Mouse (Mus musculus): Measurements from ENCODE around the gene Dcun1d3. TPM values are rescaled to one million over a fixed set of nuclear protein-coding genes. Genes with fewer than 3 reads are reported as not detected.

The Dcun1d3 gene
- polyA plus RNA-seq, 1 experiment from 2014 or later: 18.2 TPM

- WGBS: 96% methylated on average over 2 of the region's 2 CpGs
- Histone ChIP-seq H3K4me2 (replicated peaks) (no peak overlapping the region), H3K9ac (replicated peaks) (no peak overlapping the region), H3K27me3 (no peaks in the 10 kb centered on the region), H3K36me3 (no peaks in the 10 kb centered on the region), H3K27ac (replicated peaks) (no peak overlapping the region), H3K4me1 (no peaks in the 10 kb centered on the region), H3K9me3 (no peaks in the 10 kb centered on the region), H3K4me3 (no peak overlapping the region)
- no peak for ATAC-seq (replicated peaks)
Measured at GRCm38 (mm10) chr7:119847396-119847795, 48.7 kb downstream of the Dcun1d3 start.

DNA sequence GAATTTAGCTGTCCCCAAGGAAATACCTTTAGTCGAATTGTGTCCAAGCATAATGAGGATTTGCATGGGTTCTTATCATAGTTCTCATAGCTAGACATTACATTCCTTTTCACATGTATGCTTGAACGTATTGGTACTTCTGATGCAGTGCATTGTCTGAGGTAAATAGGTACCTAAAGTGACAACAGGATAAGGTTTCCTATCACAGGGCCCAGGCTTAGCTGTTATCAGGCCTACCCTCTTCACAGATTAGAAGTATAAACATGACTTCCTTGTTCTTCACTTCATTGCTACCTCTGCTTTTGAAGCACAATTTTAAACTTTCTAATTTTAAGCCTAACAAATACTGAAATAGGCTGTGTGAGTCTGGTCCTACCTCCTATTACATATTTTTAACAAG lies 50.6 kb downstream of the Dcun1d3 start:
- no peak overlapping the region for H3K27ac ChIP-seq (replicated peaks)
- H3K9me3 ChIP-seq: no peaks in the 10 kb centered on the region
- H3K36me3 ChIP-seq: no peaks in the 10 kb centered on the region
- no peak overlapping the region for H3K4me3 ChIP-seq
- no peak overlapping the region for H3K9ac ChIP-seq (replicated peaks)
- no peak for ATAC-seq (replicated peaks)
- 90% methylated on average over 2 of the region's 2 CpGs for WGBS
- H3K4me1 ChIP-seq: no peaks in the 10 kb centered on the region
- H3K27me3 ChIP-seq: no peaks in the 10 kb centered on the region
- H3K4me2 ChIP-seq (replicated peaks): no peak overlapping the region

DNA sequence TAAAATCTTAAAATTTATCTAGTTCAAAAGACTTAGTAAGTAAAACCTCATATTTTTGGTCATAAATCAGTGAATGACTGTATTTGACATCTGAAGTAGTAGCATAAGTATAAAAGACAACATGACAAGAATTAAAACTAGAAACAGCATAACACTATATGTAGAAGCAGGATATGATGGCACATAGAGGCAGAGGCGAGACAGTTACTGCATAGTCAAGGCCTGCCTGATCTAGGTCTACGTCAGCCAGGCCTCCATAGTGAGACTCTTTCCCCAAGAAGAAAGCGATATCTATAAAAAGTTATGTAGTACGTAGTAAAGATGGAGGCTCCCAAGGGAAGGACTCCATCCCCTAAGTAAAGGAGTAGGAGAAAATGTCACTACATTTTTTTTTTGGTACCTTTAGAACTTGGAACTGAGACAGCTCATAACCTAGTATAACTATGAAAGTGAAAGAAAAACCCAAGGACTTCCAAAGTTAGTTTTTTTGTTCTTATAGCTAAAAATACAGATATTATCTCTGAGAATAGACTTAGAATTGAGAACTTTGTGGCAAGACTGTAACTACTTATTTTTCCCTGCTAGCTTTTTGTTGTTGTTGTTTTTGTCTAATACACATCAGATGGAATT lies 54.2 kb downstream of the Dcun1d3 start:
- no peak overlapping the region for H3K4me3 ChIP-seq
- no peaks in the 10 kb centered on the region for H3K36me3 ChIP-seq
- no peaks in the 10 kb centered on the region for H3K27me3 ChIP-seq
- ATAC-seq (replicated peaks): no peak
- H3K27ac ChIP-seq (replicated peaks): no peak overlapping the region
- H3K4me1 ChIP-seq: no peaks in the 10 kb centered on the region
- H3K9me3 ChIP-seq: no peaks in the 10 kb centered on the region
- WGBS: 94% methylated on average over 4 of the region's 4 CpGs
- H3K4me2 ChIP-seq (replicated peaks): no peak overlapping the region
- H3K9ac ChIP-seq (replicated peaks): no peak overlapping the region

DNA sequence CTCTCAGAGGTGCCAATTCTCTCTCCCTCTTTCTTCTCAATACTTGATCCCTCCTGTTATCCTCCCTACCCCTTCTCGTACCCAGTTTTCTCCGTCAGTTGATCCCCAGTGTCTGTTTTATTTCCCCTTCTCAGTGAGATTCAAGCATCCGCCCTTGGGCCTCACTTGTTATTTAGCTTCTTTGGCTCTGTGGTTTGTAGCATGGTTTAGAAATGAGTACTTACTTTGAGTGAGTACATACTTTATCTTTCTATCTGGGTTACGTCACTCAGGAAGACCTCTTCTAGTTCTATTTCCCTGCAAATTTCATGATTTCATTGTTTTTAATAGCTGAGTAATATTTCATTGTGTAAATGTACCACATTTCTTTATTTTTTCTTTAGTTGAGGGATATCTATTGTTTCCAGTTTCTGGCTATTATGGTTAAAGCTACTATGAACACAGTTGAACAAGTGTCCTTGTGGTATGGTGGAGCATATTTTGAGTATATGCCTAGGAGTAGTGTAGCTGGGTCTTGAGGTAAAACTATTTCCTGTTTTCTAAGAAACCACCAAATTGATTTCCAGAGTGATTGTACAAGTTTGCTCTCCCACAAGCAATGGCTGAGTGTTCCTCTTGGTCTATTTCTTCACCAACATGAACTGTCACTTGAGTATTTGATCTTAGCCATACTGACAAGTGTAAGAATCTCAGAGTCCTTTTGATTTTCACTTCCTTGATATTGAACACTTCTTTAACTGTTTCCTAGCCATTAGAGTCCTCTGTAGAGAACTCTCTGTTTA lies 59.9 kb downstream of the Dcun1d3 start:
- Histone ChIP-seq H3K4me3 (no peak overlapping the region), H3K4me2 (replicated peaks) (no peak overlapping the region), H3K4me1 (no peaks in the 10 kb centered on the region), H3K36me3 (no peaks in the 10 kb centered on the region), H3K27me3 (no peaks in the 10 kb centered on the region), H3K9ac (replicated peaks) (no peak overlapping the region), H3K9me3 (no peaks in the 10 kb centered on the region), H3K27ac (replicated peaks) (no peak overlapping the region)
- ATAC-seq (replicated peaks): no peak
- WGBS: 96% methylated on average over 4 of the region's 4 CpGs

DNA sequence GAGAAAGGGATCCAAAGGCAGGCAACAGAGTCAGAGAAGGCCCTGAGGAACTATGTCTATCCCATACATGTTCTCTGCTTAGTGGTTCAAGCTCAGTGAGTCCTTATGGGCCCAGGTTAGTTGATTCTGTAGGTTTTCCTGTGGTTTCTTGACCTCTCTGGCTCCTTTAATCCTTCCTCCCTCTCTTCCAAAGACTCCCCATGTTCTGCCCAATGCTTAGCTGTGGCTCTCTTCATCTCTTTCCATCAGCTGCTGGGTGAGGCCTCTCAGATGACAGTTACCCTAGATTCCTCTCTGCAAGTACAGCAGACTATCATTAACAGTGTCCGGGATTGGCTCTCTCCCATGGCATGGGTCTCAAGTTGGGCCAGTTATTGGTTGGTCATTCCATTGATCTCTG lies 60.7 kb downstream of the Dcun1d3 start:
- no peak for ATAC-seq (replicated peaks)
- Histone ChIP-seq H3K4me1 (no peaks in the 10 kb centered on the region), H3K4me3 (no peak overlapping the region), H3K27me3 (no peaks in the 10 kb centered on the region), H3K4me2 (replicated peaks) (no peak overlapping the region), H3K36me3 (no peaks in the 10 kb centered on the region), H3K9me3 (no peaks in the 10 kb centered on the region), H3K9ac (replicated peaks) (no peak overlapping the region), H3K27ac (replicated peaks) (no peak overlapping the region)
- 97% methylated on average over 1 of the region's 1 CpGs for WGBS

GRCm38 (mm10) chr7:119808723-119809122 lies 87.4 kb downstream of the Dcun1d3 start:
- Histone ChIP-seq H3K36me3 (no peaks in the 10 kb centered on the region), H3K9ac (replicated peaks) (no peak overlapping the region), H3K27me3 (no peaks in the 10 kb centered on the region), H3K4me3 (no peak overlapping the region), H3K4me1 (no peaks in the 10 kb centered on the region), H3K27ac (replicated peaks) (no peak overlapping the region), H3K4me2 (replicated peaks) (no peak overlapping the region), H3K9me3 (no peaks in the 10 kb centered on the region)
- 92% methylated on average over 3 of the region's 3 CpGs for WGBS
- ATAC-seq (replicated peaks): no peak

GRCm38 (mm10) chr7:119807396-119807795 lies 88.7 kb downstream of the Dcun1d3 start:
- Histone ChIP-seq H3K4me3 (no peak overlapping the region), H3K27me3 (no peaks in the 10 kb centered on the region), H3K27ac (replicated peaks) (no peak overlapping the region), H3K9ac (replicated peaks) (no peak overlapping the region), H3K4me2 (replicated peaks) (no peak overlapping the region), H3K9me3 (no peaks in the 10 kb centered on the region), H3K36me3 (no peaks in the 10 kb centered on the region), H3K4me1 (no peaks in the 10 kb centered on the region)
- no peak for ATAC-seq (replicated peaks)
- WGBS: 95% methylated on average over 5 of the region's 5 CpGs

Other genes starting within 250 kb of the Dcun1d3 start
- gene Acsm4, start 206.3 kb downstream of the Dcun1d3 start, polyA plus RNA-seq (2015; fragmentation: Nextera tagmentation; extraction: Ambion mirVana): not detected in 2 replicates
- 90.6 and 91.1 TPM in 2 replicates for gene Thumpd1, start 175.5 kb downstream of the Dcun1d3 start, polyA plus RNA-seq (2015; fragmentation: Nextera tagmentation; extraction: Ambion mirVana)
- 0.18 TPM in 2 replicates for gene Acsm3, start 135.4 kb downstream of the Dcun1d3 start, polyA plus RNA-seq (2015; fragmentation: Nextera tagmentation; extraction: Ambion mirVana)
- gene Rexo5, start 102.3 kb downstream of the Dcun1d3 start, polyA plus RNA-seq (2015; fragmentation: Nextera tagmentation; extraction: Ambion mirVana): 13.0 and 13.8 TPM in 2 replicates
- gene Eri2, start 102.2 kb downstream of the Dcun1d3 start, polyA plus RNA-seq (2015; fragmentation: Nextera tagmentation; extraction: Ambion mirVana): 22.2 and 22.5 TPM in 2 replicates
- 14.7 and 16.9 TPM in 2 replicates for gene Lyrm1, start 437 bp downstream of the Dcun1d3 start, polyA plus RNA-seq (2015; fragmentation: Nextera tagmentation; extraction: Ambion mirVana)
- 0.06 and 0.22 TPM in 2 replicates for gene Dnah3, start 199.0 kb upstream of the Dcun1d3 start, polyA plus RNA-seq (2015; fragmentation: Nextera tagmentation; extraction: Ambion mirVana)
- 6.2 and 7.7 TPM in 2 replicates for gene Tmem159, start 206.1 kb upstream of the Dcun1d3 start, polyA plus RNA-seq (2015; fragmentation: Nextera tagmentation; extraction: Ambion mirVana)
- gene Zp2, start 249.0 kb upstream of the Dcun1d3 start, polyA plus RNA-seq (2015; fragmentation: Nextera tagmentation; extraction: Ambion mirVana): not detected in 2 replicates

All from forebrain, embryonic 15.5 days (tissue).